Mouse (Mus musculus) layer of hippocampus, adult 2 months (tissue): ENCODE results near the gene Fbxo11. TPM values are rescaled to one million over a fixed set of nuclear protein-coding genes. Genes with fewer than 3 reads are reported as not detected.
"Not testable (repeated sequence)": the region's sequence is repeated elsewhere in the genome, so short reads cannot be mapped to it uniquely, and the experiment has no call there.

Experiments used
- DNase-seq, 2 experiments: peaks; one replicate each; pipeline ENCODE4 v3.0.0; 2022; ENCODE audit warnings: low spot score in 2 of 2
- H3K27ac ChIP-seq: fragments of 200-600 bp; 2 replicates; pipeline ENCODE4 v1.8.1; 2022
- H3K4me3 ChIP-seq: fragments of 200-600 bp; 2 replicates; pipeline ENCODE4 v1.8.1; 2022; ENCODE audit warnings: mild to moderate bottlenecking
- CTCF ChIP-seq: fragments of 200-600 bp; conservative IDR thresholded peaks from 2 replicates; pipeline ENCODE4 v1.8.1; 2022; ENCODE audit warnings: antibody characterized with exemption, mild to moderate bottlenecking, moderate library complexity
- total RNA-seq, 2 experiments: library from RNA; stranded (reverse); gene quantifications; 2 replicates each; pipeline ENCODE4 v1.2.3; 2021

The Fbxo11 gene
- total RNA-seq, 2 experiments from 2014 or later: 119 to 121 TPM

DNA sequence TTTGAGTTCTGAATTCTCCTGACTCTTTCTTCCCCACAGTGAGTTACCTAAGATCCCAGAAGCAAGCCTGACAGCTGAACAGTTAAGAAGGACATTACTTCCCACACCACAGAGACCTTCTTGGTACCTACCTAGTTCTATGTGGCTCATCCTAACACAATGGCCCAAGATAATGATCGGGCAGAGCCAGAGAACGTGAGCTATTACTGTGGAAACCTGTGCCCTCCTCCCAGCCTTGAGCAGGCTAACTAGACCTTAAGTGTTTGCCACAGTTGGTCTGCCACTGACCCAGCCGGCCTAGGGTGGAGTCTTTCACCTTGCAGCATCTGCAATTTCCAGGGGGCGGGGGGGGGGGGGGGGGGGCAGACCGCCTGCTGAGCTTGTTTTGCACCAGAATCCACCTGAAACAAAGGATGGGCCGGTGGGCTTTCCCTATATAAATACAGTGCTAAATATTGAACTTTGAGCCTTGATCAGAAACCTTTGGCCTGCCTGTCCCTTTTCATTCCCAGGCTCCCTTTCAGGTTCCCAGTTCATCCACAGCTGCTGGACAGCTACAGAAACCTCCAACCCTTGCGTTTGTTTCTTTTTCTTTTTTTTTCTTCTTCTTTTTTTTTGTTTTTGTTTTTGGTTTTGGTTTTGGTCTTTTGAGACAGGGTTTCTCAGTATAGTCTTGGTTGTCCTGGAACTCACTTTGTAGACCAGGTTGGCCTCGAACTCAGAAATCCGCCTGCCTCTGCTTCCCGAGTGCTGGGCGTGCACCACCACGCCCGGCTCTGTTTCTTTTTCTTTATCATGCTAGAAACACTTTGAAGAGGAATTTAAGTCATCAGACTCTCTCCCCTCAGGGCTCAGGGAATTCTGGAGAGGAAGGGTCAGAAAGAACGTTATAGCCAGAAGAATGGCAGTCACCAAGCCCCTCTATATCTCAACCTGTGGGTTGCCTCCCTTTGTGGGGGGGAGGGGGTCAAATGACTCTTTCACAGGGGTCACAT lies 101.7 kb downstream of the Fbxo11 start:
- Histone ChIP-seq H3K27ac (no peak overlapping the region), H3K4me3 (no peak overlapping the region)
- DNase-seq: no peak
- TF ChIP-seq CTCF: no peak

DNA sequence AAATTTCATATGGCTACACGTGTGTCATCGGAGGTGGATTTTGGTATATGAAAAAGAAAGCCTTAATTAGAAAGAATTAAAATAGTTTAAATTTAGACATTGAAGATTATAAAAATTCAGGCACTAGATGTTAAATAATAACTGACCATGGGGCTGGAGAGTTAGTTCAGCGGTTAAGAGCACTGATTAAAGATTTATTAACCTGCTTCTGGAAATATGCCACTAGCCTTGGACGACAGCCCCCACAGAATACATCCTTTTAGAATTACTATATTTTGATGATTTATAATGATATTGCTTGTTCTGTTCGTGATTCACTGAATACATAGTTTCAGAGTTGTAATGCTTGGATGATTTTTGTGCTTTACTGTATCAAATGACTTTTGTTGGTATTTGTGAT lies 105.2 kb downstream of the Fbxo11 start:
- not testable (repeated sequence) for H3K4me3 ChIP-seq, H3K27ac ChIP-seq, DNase-seq

DNA sequence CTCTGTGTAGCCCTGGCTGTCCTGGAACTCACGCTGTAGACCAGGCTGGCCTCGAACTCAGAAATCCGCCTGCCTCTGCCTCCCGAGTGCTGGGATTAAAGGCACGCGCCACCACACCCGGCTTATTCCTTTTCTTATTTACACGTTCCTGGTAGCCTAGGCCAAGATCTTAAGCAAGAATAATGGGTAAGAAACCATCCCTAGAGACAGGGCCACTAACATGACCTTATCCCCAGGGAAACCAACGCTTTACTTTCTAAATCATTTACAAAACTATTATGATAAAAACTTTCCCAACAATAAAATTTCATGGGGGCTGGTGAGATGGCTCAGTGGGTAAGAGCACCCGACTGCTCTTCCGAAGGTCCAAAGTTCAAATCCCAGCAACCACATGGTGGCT lies 105.7 kb downstream of the Fbxo11 start:
- H3K4me3 ChIP-seq, H3K27ac ChIP-seq, DNase-seq: not testable (repeated sequence)

DNA sequence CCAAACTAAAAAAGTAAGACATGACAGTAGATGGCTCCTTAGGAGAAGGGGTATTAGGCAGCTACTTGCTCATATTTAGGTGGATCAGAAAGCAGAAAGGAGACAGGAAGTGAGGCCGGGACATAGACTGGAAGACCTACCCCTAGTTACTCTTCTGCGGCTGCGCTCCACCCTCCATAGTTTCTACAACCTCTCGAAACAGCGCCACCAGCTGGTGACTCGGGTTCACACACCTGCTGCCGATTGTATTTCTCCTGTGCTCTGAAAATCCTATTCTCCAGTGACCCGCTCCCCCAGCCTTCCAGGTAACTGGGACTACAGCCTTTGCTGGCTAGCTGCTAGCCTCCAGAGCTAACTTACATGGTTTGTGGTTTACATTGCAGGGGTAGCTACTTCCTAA lies 106.8 kb downstream of the Fbxo11 start:
- peak; percentile 59 for TF ChIP-seq CTCF
- H3K27ac ChIP-seq: no peak overlapping the region
- DNase-seq: no peak
- no peak overlapping the region for H3K4me3 ChIP-seq

DNA sequence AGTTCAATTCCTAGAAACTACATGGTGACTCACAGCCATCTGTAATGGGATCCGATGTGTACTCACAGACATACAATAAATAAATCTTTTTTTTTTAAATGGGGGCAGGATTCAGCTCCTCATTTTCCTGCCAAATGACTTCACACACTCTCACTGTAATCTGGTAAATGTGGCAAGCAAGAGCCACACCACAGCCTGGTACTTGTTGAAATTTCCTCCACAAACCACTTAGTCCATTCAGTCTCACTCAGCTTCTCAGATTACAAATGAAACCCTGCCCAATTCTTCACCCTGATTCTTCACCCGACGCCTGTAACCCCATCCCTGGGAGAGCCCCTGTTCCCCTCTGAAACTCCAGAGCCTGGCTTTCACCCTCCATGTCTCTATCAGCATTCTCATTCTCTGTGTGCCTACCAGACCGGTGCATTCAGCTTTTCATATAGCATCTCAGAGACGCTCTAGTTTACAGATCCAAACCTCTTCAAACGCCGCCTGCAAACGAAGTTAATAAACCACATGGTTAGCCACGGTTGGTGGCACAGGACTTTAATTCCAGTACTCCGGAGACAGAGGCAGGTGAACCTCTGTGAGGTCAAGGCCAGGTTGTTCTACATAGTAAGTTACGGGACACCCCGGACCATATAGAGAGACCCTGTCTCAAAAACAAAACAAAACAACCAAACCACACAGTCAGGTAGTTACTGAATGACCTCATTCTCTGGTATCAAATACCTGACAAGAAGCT lies 107.8 kb downstream of the Fbxo11 start:
- Histone ChIP-seq H3K27ac (no peak overlapping the region), H3K4me3 (no peak overlapping the region)
- TF ChIP-seq CTCF: no peak
- no peak for DNase-seq

DNA sequence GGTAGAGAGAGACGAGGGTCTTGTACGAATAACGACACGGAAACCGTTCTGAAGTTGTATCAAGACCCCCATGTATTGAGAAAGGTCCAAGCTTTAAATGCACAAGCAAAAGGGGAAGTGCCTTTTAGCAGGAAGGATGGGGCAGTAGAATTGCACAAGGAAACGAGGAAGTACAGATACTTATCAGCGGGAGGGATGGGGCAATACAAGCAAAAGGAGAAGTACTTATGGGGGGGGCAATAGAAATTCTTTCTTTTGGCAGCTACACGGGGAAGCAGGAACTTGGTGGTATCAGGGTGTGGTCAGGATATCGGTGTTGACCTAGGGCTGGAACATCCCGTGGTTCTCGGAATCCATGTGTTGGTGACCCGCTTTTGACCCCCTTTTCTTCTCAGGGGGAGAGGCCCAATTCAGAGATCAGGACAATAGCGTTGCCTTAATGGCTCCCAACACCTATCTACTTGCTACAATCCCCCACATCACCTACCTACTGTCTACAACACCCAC lies 110.4 kb downstream of the Fbxo11 start:
- not testable (repeated sequence) for DNase-seq, H3K4me3 ChIP-seq, H3K27ac ChIP-seq

DNA sequence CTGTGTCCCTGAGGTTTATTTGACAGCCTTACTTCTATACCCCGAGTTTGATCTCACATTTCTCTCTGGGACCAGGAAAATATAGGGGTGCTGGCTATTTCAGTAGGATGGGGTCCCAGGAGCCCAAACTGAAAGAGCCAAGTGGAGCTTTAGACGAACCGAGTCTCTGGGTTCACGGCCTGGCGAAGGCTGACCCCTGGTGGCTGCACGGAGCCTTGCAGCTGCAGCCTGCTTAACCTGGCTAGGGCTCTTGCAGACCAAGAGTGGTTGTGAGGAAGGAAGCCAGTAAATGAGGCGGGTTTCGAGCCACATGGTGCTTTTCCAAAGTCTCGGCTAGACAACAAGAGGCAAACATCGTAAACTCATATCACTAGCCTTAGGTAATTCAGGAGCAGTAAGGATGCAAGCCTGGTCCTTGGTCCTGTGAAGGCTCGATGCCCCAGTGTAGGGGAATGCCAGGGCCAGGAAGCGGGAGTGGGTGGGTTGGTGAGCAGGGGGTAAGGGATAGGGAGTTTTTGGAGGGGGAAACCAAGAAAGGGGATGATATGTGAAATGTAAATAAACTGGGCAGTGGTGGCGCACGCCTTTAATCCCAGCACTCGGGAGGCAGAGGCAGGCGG lies 116.0 kb downstream of the Fbxo11 start:
- DNase-seq: peak; percentile 72 to 89
- Histone ChIP-seq H3K4me3 (no peak overlapping the region), H3K27ac (no peak overlapping the region)
- TF ChIP-seq CTCF: peak; percentile 100

Other genes starting within 250 kb of the Fbxo11 start
- gene Rpl36-ps4, start 144.3 kb downstream of the Fbxo11 start, total RNA-seq: not detected
- gene Msh6, start 90.2 kb downstream of the Fbxo11 start, total RNA-seq: 10 to 100 TPM; 13.5 to 16.4 TPM